Mouse (Mus musculus) intestine, postnatal 0 days (tissue): ENCODE results near the gene Gm28374. TPM values are rescaled to one million over a fixed set of nuclear protein-coding genes. Genes with fewer than 3 reads are reported as not detected.

Experiments used
- ATAC-seq: fragments of 200-750 bp; cut with Nextera tagmentation; 2 replicates; pipeline ENCODE4 v1.8.0; 2017; ENCODE audit warnings: mild to moderate bottlenecking, moderate TSS enrichment, moderate library complexity
- H3K27ac ChIP-seq: fragments of 300-500 bp; sonication (generic); 2 replicates; pipeline ENCODE4 v1.5.1; 2014; ENCODE audit warnings: mild to moderate bottlenecking, low read depth, low read length, moderate library complexity
- H3K27me3 ChIP-seq: fragments of 300-500 bp; sonication (generic); replicated peaks from 2 replicates; pipeline ENCODE4 v1.6.1; 2014; ENCODE audit warnings: low read length, mixed read lengths; ENCODE audit not compliant: control insufficient read depth, insufficient read depth
- H3K36me3 ChIP-seq: fragments of 300-500 bp; sonication (generic); 2 replicates; pipeline ENCODE4 v1.6.1; 2014; ENCODE audit warnings: mild to moderate bottlenecking, moderate library complexity; ENCODE audit not compliant: control insufficient read depth, insufficient read depth
- H3K4me1 ChIP-seq: fragments of 300-500 bp; sonication (generic); replicated peaks from 2 replicates; pipeline ENCODE4 v1.6.1; 2014; ENCODE audit warnings: antibody characterized with exemption, low read length, mixed read lengths; ENCODE audit not compliant: control insufficient read depth, insufficient read depth
- H3K4me2 ChIP-seq: fragments of 300-500 bp; sonication (generic); replicated peaks from 2 replicates; pipeline ENCODE4 v1.6.1; 2014; ENCODE audit warnings: low read depth, mild to moderate bottlenecking, moderate library complexity
- H3K4me3 ChIP-seq: fragments of 300-500 bp; sonication (generic); 2 replicates; pipeline ENCODE4 v1.5.1; 2014; ENCODE audit warnings: low read depth, low read length
- H3K9ac ChIP-seq: fragments of 300-500 bp; sonication (generic); 2 replicates; pipeline ENCODE4 v1.6.1; 2014; ENCODE audit warnings: mild to moderate bottlenecking, low read depth, low read length
- H3K9me3 ChIP-seq: fragments of 300-500 bp; sonication (generic); 2 replicates; pipeline ENCODE4 v1.6.1; 2016; ENCODE audit warnings: mixed run types; ENCODE audit not compliant: control insufficient read depth
- CTCF ChIP-seq: sonication (generic); IDR thresholded peaks from 2 replicates; pipeline ENCODE4 v1.5.1; 2016; ENCODE audit warnings: low read depth, mild to moderate bottlenecking, control low read depth, antibody characterized with exemption, moderate library complexity
- WGBS: fragments of 180-500 bp; shearing (Covaris S2); extraction: QIAGEN DNeasy Blood & Tissue Kit; methylation state at CpG from one replicate; pipeline ENCODE4 v1.1.7; 2014; 5-methylcytosine and 5-hydroxymethylcytosine counted together
- microRNA-seq: library from miRNA; unstranded; fragments of <30 nt; microRNA quantifications from one replicate; pipeline ENCODE4, GENCODE M21; 2016
- polyA plus RNA-seq: library from polyadenylated mRNA; unstranded; fragments of >200 nt; fragmentation: Nextera tagmentation; extraction: Ambion mirVana; gene quantifications from 2 replicates; pipeline ENCODE4 v1.2.1, GENCODE M21; 2015

Gene Gm28374
- polyA plus RNA-seq, 1 experiment from 2014 or later = 0.43 TPM

DNA sequence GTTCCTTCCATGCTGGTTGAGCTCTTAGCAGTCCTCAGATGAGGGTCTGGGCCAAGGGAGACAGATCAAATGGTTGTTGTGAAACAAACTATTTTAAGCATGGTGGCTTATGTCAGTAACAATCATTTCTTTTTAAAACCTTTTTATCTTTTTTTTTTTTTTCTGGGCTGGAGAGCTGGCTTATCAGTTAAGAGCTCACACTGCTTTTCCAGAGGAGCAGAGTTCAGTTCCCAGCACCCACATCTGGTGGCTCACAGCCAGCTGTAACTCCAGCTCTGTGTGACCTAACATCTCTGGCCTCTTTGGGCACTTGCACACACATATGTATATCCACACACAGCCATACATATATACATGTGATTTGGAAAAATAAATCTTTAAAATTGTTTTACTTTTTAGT, 44.4 kb downstream of the Gm28374 start:
- Histone ChIP-seq H3K9me3 (no peaks in the 10 kb centered on the region), H3K4me2 (no peak overlapping the region), H3K9ac (no peak overlapping the region), H3K27me3 (no peaks in the 10 kb centered on the region), H3K27ac (no peak overlapping the region), H3K4me3 (no peak overlapping the region), H3K4me1 (no peaks in the 10 kb centered on the region), H3K36me3 (no peaks in the 10 kb centered on the region)
- TF ChIP-seq CTCF = no peak
- ATAC-seq = no peak

DNA sequence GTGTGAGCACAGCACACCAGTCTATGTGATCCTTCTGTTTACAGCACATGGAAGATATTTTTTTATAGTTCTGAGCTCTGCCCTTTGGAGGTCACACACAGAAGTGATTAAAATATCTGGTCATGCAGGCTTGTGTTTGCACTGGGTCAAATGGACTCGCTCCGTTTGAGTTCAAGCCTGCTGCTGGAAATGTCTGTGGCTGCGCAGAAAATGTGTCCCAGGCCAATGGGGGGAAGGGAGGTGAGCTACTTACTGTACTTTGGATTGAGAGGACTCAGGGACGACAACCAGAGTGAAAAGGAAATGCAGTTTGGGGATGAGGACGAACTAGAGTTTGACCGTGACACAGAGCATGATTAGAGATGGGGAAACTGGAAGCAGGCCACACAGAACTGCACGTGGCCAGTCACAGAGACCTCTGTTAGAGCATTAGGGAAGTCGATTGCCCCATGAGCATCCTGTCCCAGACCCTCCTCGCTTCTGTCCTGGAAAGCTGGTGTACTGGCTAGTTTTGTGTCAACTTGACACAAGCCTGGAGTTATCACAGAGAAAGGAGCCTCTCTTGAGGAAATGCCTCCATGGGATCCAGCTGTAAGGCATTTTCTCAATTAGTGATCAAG, 46.0 kb downstream of the Gm28374 start:
- Histone ChIP-seq H3K4me2 (no peak overlapping the region), H3K36me3 (no peaks in the 10 kb centered on the region), H3K9me3 (no peaks in the 10 kb centered on the region), H3K27me3 (no peaks in the 10 kb centered on the region), H3K4me3 (no peak overlapping the region), H3K9ac (no peak overlapping the region), H3K27ac (no peak overlapping the region), H3K4me1 (no peaks in the 10 kb centered on the region)
- WGBS = 60% methylated on average over 9 of the region's 9 CpGs
- no peak for TF ChIP-seq CTCF
- ATAC-seq = no peak

DNA sequence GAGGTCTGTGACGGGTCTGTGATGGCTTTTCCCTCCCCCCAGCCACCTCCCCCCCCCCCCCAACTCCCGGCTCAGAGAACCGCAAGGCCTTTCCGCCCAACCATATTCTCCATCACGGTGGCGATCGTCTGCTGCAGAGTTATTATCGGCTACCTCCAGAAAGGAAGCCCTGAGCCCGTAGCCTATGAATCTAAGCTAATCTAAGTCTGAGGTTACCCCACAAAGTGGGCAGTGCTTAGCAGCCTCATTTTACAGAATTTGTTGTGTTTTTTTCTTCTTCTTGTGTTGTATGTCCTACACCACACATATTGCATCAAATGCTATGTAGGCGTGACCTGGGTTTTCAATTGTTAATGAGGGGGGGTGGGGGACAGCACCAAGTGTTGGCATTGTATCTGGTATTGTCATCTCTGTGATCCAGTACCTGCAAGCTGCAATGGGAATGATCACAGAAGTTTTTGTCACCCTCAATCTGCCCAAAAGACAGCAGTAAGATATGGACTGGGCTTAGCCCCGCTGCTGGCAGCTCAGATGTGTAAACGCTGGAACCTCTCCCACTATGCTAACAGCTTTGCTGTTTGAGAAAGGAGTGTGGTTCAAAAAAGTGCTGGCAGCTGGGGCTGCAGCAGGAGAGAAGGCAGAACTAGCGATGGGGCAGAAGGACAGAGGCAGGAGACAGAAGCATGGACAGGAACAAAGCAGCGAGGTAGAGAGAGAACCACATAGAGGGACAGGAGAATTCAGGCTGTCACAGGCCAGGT, 51.4 kb downstream of the Gm28374 start:
- Histone ChIP-seq H3K4me1 (no peaks in the 10 kb centered on the region), H3K4me3 (no peak overlapping the region), H3K4me2 (no peak overlapping the region), H3K9ac (no peak overlapping the region), H3K9me3 (no peaks in the 10 kb centered on the region), H3K27ac (no peak overlapping the region), H3K27me3 (no peaks in the 10 kb centered on the region), H3K36me3 (no peaks in the 10 kb centered on the region)
- no peak for TF ChIP-seq CTCF
- WGBS = 75% methylated on average over 14 of the region's 14 CpGs
- no peak for ATAC-seq

DNA sequence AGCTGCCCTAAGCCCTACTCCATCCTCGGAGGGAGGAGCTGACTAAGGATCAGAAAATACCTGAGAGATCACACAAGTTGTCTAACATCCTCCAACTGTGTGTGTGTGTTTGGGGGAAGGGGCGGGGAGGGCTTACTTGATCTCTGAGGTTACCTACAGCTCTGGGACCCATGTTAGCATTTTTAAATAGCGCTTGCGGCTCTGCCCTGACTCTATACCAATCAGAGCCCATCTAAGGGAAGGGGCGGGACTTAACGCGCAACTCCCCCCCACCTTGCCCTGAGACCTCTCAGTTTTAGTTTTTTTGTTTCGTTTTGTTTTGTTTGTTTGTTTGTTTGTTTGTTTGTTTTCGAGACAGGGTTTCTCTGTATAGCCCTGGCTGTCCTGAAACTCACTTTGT, 52.6 kb downstream of the Gm28374 start:
- no peak for TF ChIP-seq CTCF
- no peaks in the 10 kb centered on the region for H3K9me3 ChIP-seq
- 84% methylated on average over 9 of the region's 9 CpGs for WGBS
- no peak for ATAC-seq
- H3K9ac ChIP-seq = no peak overlapping the region
- no peak overlapping the region for H3K4me2 ChIP-seq
- no peak overlapping the region for H3K27ac ChIP-seq
- H3K4me3 ChIP-seq = no peak overlapping the region
- no peaks in the 10 kb centered on the region for H3K36me3 ChIP-seq
- H3K27me3 ChIP-seq = no peaks in the 10 kb centered on the region
- H3K4me1 ChIP-seq = no peaks in the 10 kb centered on the region

DNA sequence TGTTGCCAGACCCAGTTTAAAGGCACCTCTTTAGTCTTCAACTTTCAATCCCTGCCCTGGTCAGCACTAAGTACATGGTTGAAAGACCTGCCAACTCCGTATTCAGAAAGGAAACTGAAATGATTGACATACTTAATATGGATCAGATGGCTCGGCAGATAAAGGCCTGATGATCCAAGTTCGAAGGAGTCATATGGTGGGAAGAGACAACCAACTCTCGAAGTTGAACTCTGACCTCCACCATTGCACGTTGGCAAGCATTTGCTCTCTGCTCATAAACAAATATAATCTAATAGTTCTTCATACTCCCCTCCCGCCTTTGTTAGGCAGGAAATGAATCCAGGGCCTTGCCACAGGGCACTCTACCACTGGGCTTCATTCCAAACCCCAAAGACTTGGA, 53.1 kb downstream of the Gm28374 start:
- Histone ChIP-seq H3K9me3 (no peaks in the 10 kb centered on the region), H3K27ac (no peak overlapping the region), H3K27me3 (no peaks in the 10 kb centered on the region), H3K4me2 (no peak overlapping the region), H3K36me3 (no peaks in the 10 kb centered on the region), H3K4me1 (no peaks in the 10 kb centered on the region), H3K9ac (no peak overlapping the region), H3K4me3 (no peak overlapping the region)
- WGBS = 65% methylated on average over 6 of the region's 6 CpGs
- TF ChIP-seq CTCF = no peak
- ATAC-seq = no peak

Small RNA genes within 50 kb of the gene (microRNA-seq; reads per million reads assigned to microRNA genes)
- 2.7 reads per million, percentile 2 among the genes with 10 or more reads in this experiment for gene Mir6988

Other genes with a start within 250 kb of the Gm28374 start
- 21.7 and 24.0 TPM in 2 replicates for gene Frmd8, start 207.0 kb downstream of the Gm28374 start, polyA plus RNA-seq
- 3.8 and 4.0 TPM in 2 replicates for gene Slc25a45, start 204.4 kb downstream of the Gm28374 start, polyA plus RNA-seq
- gene Tigd3, start 188.1 kb downstream of the Gm28374 start, polyA plus RNA-seq = 1.0 and 1.2 TPM in 2 replicates
- 49.9 and 51.9 TPM in 2 replicates for gene Dpf2, start 169.2 kb downstream of the Gm28374 start, polyA plus RNA-seq
- 6.5 and 6.6 TPM in 2 replicates for gene Cdc42ep2, start 157.4 kb downstream of the Gm28374 start, polyA plus RNA-seq
- gene Pola2, start 118.1 kb downstream of the Gm28374 start, polyA plus RNA-seq = 23.5 and 23.9 TPM in 2 replicates
- not detected in 2 replicates for gene Slc22a20, start 96.1 kb downstream of the Gm28374 start, polyA plus RNA-seq
- gene Capn1, start 66.4 kb downstream of the Gm28374 start, polyA plus RNA-seq = 17.0 and 17.8 TPM in 2 replicates
- 17.7 and 21.3 TPM in 2 replicates for gene Syvn1, start 35.7 kb downstream of the Gm28374 start, polyA plus RNA-seq
- gene Mrpl49, start 24.5 kb downstream of the Gm28374 start, polyA plus RNA-seq = 35.0 and 36.3 TPM in 2 replicates
- 964 and 990 TPM in 2 replicates for gene Fau, start 24.4 kb downstream of the Gm28374 start, polyA plus RNA-seq
- gene Znhit2, start 21.1 kb downstream of the Gm28374 start, polyA plus RNA-seq = 30.8 and 33.3 TPM in 2 replicates
- gene Tm7sf2, start 13.9 kb downstream of the Gm28374 start, polyA plus RNA-seq = 13.4 and 17.5 TPM in 2 replicates
- 35.9 and 42.4 TPM in 2 replicates for gene Vps51, start 5.0 kb downstream of the Gm28374 start, polyA plus RNA-seq
- gene Tmem262, start 2.2 kb downstream of the Gm28374 start, polyA plus RNA-seq = not detected in 2 replicates
- 54.9 and 56.2 TPM in 2 replicates for gene Zfpl1, start 2.7 kb upstream of the Gm28374 start, polyA plus RNA-seq
- 8.7 and 8.9 TPM in 2 replicates for gene Cdca5, start 2.7 kb upstream of the Gm28374 start, polyA plus RNA-seq
- not detected in 2 replicates for gene AC131692.1, start 12.2 kb upstream of the Gm28374 start, polyA plus RNA-seq
- gene Naaladl1, start 23.5 kb upstream of the Gm28374 start, polyA plus RNA-seq = 273 and 333 TPM in 2 replicates
- gene Sac3d1, start 36.4 kb upstream of the Gm28374 start, polyA plus RNA-seq = 17.0 and 19.1 TPM in 2 replicates
- 23.0 and 23.3 TPM in 2 replicates for gene Snx15, start 46.0 kb upstream of the Gm28374 start, polyA plus RNA-seq
- 0.61 and 1.3 TPM in 2 replicates for gene Batf2, start 58.7 kb upstream of the Gm28374 start, polyA plus RNA-seq
- gene Arl2, start 59.3 kb upstream of the Gm28374 start, polyA plus RNA-seq = 70.6 and 71.5 TPM in 2 replicates
- gene Majin, start 102.1 kb upstream of the Gm28374 start, polyA plus RNA-seq = 0.20 TPM in 1 of 2 replicates, not detected in the other
- gene Gpha2, start 144.1 kb upstream of the Gm28374 start, polyA plus RNA-seq = 0.26 and 0.34 TPM in 2 replicates
- gene Ppp2r5b, start 153.6 kb upstream of the Gm28374 start, polyA plus RNA-seq = 15.2 and 17.1 TPM in 2 replicates
- gene Atg2a, start 159.4 kb upstream of the Gm28374 start, polyA plus RNA-seq = 3.6 and 4.0 TPM in 2 replicates
- gene Ehd1, start 194.5 kb upstream of the Gm28374 start, polyA plus RNA-seq = 177 and 201 TPM in 2 replicates
- 1.8 and 2.3 TPM in 2 replicates for gene Cdc42bpg, start 224.2 kb upstream of the Gm28374 start, polyA plus RNA-seq